Mouse (Mus musculus) B cell, adult 2 months (primary cell): ENCODE results near the gene Pla2g12b.
A peak's percentile ranks its signal among the peaks of the same experiment; 100 is the strongest.

Source experiments
- DNase-seq, 2 experiments: peaks; one replicate each; pipeline ENCODE4 v3.0.0; 2022

The Pla2g12b gene

DNA sequence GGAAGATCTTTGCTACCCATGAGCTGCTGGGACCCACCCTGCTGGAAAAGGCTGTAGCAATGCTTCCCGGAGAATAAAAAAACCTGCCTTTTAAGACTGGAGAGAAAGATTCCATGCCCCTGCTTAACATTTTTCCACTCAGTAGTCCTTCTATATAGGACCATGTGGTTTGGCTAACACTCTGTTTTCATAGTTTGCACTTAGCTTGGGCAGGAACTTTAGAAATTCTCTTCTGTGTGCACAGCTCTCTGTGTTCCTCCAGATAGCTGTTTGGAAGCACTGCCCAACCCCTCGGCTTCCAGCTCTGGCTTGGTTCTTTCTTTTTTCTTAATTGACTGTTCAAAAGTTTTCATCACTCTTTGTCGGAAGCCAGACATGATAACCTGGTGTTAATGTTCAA lies 13.2 kb downstream of the Pla2g12b start:
- no peak for DNase-seq

DNA sequence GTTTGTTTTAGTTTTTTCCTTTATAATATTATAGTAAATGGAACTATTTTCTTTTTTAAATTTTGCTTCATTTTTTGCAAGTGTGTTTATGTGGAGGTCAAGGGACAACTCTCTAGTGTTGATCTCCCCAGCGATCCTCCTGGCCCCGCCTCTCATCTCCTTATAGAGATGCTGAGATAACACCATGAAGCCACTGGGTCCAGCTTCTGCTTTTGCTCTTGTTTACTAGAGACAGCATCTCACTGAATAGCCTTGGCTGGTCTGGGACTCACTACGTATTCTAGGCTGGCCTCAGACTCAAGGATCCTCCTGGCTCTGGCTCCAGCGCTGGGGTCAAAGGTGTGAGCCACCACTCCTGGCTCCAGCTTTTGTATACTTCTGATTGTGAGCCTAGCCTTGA lies 16.1 kb downstream of the Pla2g12b start:
- no peak for DNase-seq

DNA sequence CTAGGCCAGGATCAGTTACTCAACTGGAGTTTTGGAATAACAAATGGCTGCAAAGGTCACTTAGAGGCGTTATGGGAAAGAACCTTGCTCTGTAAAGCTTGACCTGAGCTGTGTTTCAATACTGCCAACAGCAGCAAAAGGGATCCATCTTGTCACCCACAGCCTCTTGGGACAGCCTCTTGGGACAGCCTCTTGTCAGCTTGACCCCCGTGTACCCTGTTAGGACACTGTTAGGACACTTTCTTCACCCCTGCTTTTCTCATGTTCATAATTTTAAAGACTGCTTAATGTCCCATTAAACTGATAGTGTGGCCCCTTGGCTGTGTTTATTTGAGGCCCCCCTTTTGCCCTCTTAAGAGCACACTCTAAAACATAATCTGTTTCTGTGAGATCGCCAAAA lies 21.0 kb downstream of the Pla2g12b start:
- no peak for DNase-seq

DNA sequence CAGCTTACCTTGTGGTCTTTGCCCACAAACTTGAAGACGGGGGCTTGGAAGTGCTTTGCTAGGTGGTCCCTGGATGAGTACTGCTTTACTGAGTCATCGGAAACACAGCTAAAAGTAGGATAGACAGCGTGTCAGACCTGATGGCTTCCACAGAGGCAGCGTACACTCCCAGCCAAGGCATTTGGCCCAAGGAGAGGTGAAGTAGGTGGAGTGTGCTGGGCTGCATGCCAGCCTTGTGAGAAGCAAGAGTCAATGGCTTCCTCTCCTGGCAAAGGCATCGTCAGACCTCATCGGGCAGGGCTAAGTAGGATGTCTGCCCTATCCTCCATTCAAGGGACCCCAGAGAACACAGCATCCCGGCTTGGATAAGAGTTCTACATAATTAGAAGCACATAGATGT lies 21.9 kb downstream of the Pla2g12b start:
- no peak for DNase-seq

DNA sequence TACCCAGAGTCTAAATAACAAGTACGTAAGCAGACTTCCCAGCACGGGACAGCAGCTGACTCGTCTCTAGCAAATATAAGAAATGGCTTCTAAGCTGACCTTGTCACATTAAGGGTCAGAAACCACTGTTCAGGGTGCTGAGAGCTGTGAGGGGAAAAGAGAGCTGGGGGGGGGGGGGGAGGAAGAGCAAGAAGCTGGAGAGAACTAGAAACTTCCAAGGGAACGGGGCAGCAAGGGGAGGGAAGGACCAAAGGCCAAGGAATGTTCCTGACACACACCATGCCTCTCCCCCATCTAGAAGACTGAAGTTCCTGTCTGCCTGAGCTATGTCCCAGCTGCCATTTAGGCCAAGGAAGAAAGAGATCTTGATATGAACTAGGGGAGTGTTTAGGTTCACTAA lies 22.9 kb downstream of the Pla2g12b start:
- no peak for DNase-seq

DNA sequence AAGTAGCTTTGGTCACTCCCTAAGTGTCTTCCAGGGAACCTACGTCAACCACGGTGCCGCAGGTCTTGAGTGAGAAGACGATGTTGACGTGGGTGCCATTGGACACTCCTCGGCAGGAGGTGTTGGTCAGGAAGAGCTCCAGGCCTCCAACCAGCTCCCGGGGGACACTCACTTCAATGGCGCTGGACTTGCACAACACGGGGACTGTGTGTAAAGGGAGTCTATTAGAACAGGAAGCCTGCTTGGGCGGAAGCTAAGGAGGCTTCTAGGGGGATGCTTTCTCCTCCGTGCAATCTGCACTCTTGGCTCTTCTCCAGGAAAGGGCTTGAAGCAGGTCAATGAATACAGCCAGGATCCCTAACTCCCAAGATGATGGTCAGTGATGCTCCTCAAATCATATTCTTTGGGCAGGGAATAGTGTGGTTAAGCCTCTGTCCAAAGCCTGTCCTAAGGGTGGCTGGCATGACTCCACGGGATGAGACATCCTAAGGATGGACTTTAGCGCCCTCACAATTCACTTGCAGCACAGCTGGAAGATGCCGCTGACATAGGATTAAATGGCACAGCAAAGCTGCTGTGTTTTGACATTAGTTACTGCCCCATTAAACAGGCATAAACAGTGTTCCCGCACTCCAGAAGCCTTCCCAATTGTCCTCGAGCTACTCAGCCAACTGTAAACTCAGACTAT lies 26.1 kb downstream of the Pla2g12b start:
- DNase-seq, result no peak

DNA sequence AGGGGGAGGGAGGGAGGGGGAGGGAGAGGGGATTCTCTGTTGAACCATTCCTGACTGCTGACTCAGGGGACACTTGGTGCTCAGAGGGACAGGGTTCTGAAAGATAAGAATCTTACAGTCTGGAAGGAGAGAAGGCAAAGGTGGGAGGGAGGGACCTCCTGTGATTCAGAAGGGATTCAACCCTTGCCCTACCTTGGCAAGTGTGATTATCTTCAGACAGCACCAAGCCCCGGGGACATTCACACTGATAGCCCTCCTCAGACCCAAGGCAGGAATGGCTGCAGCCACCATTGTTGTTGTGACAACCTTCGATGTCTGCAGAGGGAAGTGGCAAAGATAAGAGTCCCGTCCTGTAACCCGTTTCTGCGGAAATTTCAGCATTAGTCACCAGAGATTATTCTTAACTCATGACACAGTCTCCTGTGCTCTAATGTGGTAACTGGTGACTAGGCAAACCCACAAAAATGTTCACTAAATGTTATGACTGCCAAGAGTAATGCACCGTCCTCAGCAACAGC lies 27.3 kb downstream of the Pla2g12b start:
- DNase-seq, result no peak

DNA sequence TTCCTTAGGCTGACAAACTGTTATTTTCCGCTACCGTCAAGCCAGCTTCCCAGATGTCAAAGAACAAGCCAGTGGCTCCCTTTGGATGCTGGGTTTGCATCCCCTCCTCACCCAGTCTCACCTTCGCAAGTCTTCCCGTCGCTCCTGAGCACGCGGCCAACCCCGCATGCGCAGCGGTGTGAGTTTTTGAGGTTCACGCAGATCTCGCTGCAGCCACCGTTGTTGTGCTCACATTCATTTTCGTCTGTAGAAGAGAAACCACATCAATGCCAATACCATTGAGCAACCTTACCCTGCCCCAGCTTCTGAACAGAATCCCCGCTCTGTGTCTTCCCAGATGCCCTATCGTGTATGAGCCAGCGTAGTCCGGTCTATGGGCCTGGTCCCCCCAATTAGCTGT lies 32.3 kb downstream of the Pla2g12b start:
- DNase-seq, result no peak

DNA sequence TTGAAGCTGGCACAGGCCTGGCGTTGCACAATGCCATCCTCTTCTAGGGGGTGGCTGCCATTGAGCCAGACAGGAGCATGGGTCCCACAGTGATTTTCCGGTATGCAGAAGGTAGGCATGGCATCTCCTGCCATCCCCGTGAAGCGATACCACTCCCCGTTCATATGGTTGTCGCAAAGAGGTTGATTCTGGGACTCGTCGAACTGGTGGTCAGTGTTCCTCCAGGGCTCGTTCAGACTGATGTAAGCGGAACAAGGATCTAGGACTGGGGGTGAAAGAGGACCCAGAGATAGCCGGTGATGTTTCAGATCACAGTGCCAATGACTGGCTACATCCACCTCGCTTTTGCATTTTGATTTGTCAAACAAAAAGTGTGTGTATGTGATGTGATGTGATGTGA lies 35.2 kb downstream of the Pla2g12b start:
- no peak for DNase-seq

DNA sequence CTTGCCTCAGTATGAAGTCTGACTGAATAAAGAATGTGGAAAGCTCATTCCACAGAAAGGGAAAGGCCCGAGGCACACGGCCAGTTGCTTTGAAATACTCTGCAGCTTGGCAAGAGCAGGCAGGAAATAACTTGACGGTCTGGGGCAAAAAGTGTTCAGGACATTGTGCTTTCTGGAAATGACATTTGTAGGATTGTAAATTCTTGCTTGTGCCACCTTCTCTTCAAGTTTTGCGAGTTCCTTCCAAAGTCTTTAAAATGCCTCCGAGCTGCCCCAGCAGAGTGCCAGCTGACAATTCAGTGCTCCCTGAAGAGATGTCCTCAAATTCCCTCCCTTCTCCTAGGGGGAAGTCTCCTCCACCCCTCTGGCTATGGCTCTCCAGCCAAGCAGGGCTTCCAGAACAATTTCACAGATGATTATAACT lies 36.1 kb downstream of the Pla2g12b start:
- DNase-seq, result no peak

DNA sequence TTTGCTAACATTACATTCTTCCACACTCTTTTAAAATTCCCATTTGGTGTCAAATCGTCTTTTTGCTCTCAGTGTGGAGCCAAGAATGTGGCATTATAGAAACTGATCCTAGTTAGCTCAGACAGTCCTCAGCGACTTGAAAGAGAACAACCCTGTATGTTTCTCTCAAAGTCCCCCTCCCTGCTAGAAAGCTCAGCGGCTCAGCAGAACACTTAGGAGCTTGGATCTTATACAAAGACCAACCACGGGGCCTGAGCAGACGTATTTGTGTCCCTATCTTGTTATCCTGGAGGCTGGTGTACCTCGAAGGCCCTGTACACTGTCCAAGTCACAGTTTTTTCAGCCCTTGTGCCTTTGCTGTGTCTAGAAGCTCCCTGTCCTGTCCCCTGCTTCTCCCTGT lies 36.7 kb downstream of the Pla2g12b start:
- no peak for DNase-seq

DNA sequence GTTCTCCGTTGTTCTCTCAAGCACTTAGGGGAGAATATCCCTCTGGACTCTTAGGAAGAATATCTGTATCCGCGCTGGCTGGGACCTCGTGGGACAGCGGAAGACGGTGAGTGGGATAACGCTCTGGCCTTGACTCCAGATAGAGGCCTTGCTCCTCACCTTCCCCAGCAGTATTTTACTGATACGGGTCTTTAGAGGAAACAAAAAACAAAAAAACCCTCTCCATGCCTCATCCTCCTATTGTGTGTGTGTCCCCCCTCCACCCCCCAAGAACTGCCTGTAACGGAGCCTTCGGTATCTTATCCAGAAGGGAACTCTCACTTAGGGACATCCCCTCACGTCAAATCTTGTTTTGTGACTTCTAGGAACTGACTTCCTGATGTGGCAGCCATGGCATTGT lies 38.3 kb downstream of the Pla2g12b start, which contains the start of gene Oit3:
Gene Oit3, minus strand, starts transcription at position 44 of the 400 bp plus-strand sequence.
- DNase-seq, result no peak

DNA sequence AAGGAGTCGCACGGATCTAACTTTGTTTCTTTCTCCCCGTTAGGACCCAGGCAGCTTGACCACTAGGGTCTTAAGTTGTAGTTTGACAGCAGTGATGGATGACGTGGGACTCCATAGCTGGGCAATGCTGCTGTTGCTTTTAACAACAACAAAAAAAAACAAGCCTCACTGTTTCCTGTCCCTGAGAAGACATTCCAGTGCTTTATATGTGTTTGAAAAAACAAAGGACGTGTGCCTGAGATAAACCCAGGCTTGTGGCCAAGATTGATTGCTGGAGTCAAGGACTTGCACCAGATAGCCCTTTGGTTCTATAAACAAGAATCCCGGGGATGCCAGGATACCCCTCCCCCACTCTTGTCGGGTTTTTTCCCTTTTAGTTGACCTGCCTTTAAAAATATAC lies 39.8 kb downstream of the Pla2g12b start:
- DNase-seq, result no peak

DNA sequence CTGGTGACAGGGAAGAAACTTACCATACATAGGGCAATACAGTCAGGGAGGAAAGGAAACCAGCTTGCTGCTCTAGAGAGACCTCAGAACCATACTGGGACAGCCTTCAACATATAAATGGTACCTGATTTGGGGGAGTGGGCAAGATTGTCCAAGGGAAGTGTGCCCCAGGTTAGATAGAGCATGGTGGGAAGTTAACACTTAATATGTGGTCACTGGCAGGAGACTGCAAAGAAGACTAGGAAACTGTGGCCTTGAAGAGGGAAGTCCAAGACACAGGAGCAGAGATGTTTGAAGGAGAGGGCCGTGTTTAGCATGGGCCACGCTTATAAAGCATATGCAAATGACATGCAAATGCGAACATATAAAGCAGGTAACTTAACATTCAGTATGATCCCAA lies 40.6 kb downstream of the Pla2g12b start:
- DNase-seq, result no peak

DNA sequence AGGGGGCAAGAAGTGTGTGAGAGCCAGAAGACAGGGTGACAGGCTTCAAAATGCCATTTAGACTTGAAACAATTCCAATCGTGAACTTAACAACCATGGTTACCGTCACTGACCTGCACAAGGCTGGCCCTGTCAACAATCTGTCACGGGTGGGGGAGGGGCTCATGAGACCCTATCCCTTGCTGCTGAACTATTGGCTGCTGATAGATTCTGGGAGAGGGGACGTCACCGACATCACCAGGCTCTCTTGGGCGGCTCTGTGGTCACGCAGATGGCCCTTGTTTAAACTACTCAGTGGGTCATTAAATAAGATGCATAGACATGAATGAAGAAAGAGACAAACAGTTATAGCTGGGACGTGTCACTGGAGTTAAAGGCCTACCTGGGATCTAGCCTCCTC lies 41.2 kb downstream of the Pla2g12b start:
- no peak for DNase-seq

DNA sequence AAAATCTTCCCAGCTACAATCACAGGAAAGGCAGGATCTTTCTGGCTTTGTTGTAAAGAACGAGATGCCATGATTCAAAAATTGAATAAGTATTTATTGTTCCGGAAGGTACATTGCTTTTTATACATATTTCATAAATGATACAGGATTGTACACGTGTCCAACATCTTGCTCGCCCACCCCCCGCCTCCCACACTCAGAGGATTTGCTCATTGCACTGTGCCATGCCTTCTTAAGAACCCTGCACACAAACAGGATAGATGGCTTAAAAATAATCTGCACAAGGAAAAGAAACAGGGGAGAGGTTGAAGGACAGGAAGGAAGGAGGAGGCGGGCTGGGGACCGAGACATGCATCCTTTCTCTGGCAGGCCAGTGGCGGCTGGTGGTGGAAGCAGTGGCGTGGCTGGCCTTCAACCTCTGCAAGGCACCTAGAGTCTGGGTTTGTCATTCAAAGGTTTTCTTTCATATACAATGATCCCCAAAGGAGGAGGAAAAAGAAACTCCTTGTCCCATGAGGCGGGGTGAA lies 43.5 kb downstream of the Pla2g12b start:
- no peak for DNase-seq

DNA sequence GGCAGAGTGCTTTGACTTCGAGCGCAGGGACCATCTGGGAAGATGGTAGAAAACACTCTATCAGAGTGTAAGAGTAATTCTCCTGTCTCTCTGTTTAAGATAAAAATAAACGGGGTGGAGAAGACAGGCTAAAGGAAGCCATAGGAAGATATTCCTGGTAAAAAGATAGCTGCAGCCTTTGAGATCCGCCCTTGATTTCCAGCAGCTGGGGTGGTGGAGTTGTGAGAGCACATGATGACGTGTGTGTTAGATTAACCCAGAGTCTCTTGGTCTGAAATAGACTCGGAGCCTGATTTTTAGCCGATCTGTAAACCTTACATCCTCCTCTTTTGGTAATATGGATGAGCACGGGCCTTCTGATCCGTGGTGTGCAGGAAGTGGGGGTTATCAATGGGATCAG lies 44.1 kb downstream of the Pla2g12b start:
- no peak for DNase-seq

DNA sequence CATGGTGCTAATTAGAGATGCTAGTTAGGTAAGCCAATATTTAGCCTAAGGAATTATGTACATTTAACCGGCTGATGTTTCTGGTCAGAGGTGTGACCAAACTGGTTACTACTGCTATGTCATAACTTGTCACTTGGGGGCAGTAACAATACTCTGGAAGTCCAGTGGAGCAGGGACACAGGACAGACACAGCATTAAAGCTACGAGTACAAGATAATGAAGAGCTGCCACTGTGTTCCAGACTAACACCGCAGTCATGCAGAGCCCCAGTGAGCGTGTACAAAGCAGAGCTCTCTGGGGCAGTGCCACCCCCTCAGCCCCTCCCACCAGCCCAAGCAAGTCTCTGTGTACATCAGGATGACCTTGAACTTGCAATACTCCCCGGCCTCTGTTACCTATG lies 48.4 kb downstream of the Pla2g12b start:
- DNase-seq, result peak in 1 of 2 experiments; percentile 3

DNA sequence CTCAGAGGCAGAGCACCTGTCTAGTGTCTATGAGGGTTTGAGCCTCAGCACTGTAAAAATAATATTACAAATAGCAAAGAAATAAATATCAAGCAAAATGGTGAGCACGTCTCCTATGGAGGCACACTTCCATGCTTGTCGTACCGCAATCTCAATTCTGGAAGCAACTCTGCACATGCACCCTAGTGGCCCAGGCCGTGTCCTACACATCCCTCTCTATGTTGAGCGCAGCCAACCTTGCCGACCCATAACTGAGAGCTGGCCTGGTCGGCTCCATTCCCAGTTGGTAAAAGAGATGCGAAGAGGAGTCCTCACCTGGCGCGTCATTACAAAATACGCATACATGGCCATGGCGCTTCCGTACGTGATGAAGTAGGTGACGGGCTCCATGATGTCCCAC lies 51.2 kb downstream of the Pla2g12b start:
- no peak for DNase-seq

DNA sequence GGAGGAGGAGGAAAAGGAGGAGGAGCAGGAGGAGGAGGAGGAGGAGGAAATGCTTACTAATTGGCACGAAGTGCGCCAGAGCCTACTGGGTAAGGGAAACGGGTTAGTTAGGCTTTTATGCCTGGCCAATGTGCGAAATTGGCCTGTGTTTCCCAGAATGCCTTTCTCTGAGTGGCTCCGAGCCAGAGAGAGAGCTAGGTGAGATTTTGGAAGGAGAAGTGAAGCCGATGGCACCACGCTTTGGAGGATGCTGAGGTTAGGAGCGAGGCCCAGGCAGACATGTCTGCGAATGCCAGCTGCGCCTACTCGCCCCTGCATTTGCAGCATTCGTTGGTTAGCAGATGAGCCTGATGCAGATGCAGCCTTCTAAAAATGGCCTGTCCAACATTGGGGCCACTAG lies 56.3 kb downstream of the Pla2g12b start:
- no peak for DNase-seq

DNA sequence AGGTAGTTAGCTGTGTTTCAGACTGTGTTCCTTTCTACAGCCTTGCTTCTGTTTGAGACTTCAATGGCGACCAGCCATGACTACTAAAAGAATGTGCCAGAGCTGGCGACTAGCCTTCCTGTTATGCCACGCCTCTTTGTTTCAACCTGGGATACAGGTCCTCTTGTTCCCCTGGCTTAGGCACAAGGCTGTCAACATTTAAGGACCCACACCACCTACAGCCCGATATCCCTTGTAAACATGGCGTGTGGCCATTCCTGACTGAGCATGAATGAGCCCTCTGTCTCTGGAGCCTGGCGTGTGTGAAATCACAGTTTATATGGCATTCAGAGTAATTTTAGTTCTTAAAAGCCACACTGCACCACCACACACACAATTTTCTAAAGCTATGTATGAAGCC lies 58.8 kb downstream of the Pla2g12b start:
- no peak for DNase-seq

DNA sequence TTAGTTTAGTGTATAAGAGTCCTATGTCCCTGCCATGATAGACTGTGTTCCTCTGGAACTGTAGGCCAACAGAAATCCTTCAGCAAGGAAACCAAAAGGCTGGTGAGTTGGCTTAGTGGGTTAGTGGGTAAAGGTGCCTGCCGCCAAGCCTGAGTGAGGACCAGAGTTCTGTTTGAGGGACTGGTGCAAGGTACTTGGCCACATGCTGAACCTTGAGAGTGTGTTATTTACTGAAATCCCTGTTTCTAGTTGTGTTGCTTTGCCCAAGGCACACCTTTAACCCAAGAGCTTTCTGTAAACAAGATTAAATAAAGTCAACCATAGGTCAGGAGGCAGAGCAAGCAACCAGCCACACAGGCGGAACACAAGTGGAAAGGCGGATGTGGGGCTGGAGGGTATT lies 62.1 kb downstream of the Pla2g12b start:
- DNase-seq, result no peak

DNA sequence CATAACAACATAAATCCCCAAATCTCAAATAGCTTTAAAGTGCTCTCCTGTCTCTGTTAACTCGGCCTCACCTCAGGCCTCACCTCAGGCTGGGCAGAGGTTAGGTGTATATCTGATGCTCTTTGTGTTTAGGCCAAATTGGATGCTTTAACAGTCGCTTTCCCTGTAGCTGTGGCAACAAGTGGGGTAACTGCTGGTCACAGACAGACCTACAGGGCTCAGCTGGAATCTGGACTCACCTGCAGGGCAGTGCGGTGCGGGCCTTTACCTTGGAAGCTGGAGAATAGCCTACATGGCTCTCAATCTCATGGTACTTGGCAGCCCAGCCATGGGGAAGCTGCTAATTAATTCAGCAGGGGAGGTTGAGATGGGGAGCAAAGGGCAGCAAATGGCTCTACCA lies 63.2 kb downstream of the Pla2g12b start:
- no peak for DNase-seq

DNA sequence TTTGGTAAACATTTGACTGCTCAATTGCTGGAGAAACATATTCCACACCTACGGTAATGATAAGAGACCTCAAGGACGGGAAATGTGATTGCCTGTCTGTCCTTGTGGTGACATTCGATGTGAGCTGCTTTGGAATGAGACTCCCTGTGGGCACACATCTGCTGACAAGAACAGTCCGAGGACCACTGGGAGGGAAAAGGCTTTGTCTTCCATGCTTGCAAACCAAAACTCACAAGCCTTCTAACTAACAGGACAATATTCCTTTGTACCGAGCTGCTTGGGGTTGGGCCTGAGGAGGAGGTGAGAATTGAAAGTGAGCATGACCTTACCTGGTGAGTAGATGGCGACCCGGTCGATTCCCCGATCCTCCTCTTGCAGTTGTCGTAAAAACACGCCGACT lies 63.8 kb downstream of the Pla2g12b start:
- DNase-seq, result no peak

DNA sequence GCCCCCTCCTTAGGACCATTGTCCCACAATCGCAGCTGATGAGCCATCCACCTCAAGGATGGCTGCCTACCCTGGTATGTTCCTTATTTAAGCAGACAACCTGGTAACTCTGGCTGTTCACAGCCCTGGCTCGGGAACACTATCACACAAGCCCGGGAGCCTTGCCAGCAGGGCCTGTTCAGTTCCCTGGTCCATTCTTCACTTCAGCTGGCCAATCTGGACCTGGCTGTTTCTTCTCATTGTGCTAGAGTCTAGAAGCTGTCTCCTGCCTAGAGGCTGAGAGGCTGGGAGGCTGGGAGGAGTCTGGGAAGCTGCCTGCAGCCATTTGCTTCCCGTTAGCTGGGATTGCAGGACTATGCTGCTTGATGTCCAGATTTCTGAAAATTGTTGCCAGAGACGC lies 67.0 kb downstream of the Pla2g12b start:
- DNase-seq, result no peak
